Mouse (Mus musculus) midbrain, embryonic 12.5 days (tissue): ENCODE measurements around the gene Prss28. TPM values are rescaled to one million over a fixed set of nuclear protein-coding genes. Genes with fewer than 3 reads are reported as not detected.

ENCODE experiments used
- ATAC-seq: fragments of 200-750 bp; cut with Nextera tagmentation; 2 replicates; pipeline ENCODE4 v1.8.0; 2017; ENCODE audit warnings: low read depth, moderate TSS enrichment, moderate library complexity; ENCODE audit not compliant: low FRiP score
- H3K27ac ChIP-seq: fragments of 300-500 bp; sonication (generic); replicated peaks from 2 replicates; pipeline ENCODE4 v1.5.1; 2016; ENCODE audit warnings: mild to moderate bottlenecking
- H3K27me3 ChIP-seq: fragments of 300-500 bp; sonication (generic); 2 replicates; pipeline ENCODE4 v1.6.1; 2016; ENCODE audit warnings: mild to moderate bottlenecking
- H3K36me3 ChIP-seq: fragments of 300-500 bp; sonication (generic); 2 replicates; pipeline ENCODE4 v1.6.1; 2016
- H3K4me1 ChIP-seq: fragments of 300-500 bp; sonication (generic); 2 replicates; pipeline ENCODE4 v1.6.1; 2016
- H3K4me2 ChIP-seq: fragments of 300-500 bp; sonication (generic); replicated peaks from 2 replicates; pipeline ENCODE4 v1.6.1; 2016; ENCODE audit warnings: mild to moderate bottlenecking, moderate library complexity
- H3K4me3 ChIP-seq: fragments of 300-500 bp; sonication (generic); 2 replicates; pipeline ENCODE4 v1.5.1; 2016; ENCODE audit warnings: mild to moderate bottlenecking
- H3K9ac ChIP-seq: fragments of 300-500 bp; sonication (generic); replicated peaks from 2 replicates; pipeline ENCODE4 v1.6.1; 2016; ENCODE audit warnings: mild to moderate bottlenecking, moderate library complexity
- H3K9me3 ChIP-seq: fragments of 300-500 bp; sonication (generic); 2 replicates; pipeline ENCODE4 v1.6.1; 2016; ENCODE audit warnings: mild to moderate bottlenecking
- WGBS: fragments of 180-500 bp; shearing (Covaris S2); methylation state at CpG from one replicate; pipeline ENCODE4 v1.1.7; 2016; 5-methylcytosine and 5-hydroxymethylcytosine counted together
- polyA plus RNA-seq: library from polyadenylated mRNA; unstranded; fragments of >200 nt; fragmentation: Nextera tagmentation; extraction: Ambion mirVana; gene quantifications from 2 replicates; pipeline ENCODE4 v1.2.1, GENCODE M21; 2016

Prss28 gene
- polyA plus RNA-seq, 1 experiment from 2014 or later, result not detected

- no peak overlapping the region for H3K27ac ChIP-seq
- no peaks in the 10 kb centered on the region for H3K9me3 ChIP-seq
- WGBS, result 73% methylated on average over 2 of the region's 2 CpGs
- H3K4me1 ChIP-seq, result no peaks in the 10 kb centered on the region
- no peak overlapping the region for H3K4me3 ChIP-seq
- no peak overlapping the region for H3K4me2 ChIP-seq
- ATAC-seq, result no peak
- peaks cover 3% of the 10 kb centered on the region; the same call in 1 of the 2 replicates for H3K27me3 ChIP-seq
- no peaks in the 10 kb centered on the region for H3K36me3 ChIP-seq
- H3K9ac ChIP-seq, result no peak overlapping the region
These were observed 52.8 kb downstream of the Prss28 start for GRCm38 (mm10) chr17:25361291-25361690.

Other genes with a start within 250 kb of the Prss28 start
- gene Tmem204, start 225.1 kb upstream of the Prss28 start, polyA plus RNA-seq, result 10.1 and 10.4 TPM in 2 replicates
- 45.5 and 46.3 TPM in 2 replicates for gene Telo2, start 192.7 kb upstream of the Prss28 start, polyA plus RNA-seq
- not detected in 2 replicates for gene Ptx4, start 187.9 kb upstream of the Prss28 start, polyA plus RNA-seq
- gene Clcn7, start 175.3 kb upstream of the Prss28 start, polyA plus RNA-seq, result 26.8 and 28.7 TPM in 2 replicates
- not detected in 2 replicates for gene Ccdc154, start 146.2 kb upstream of the Prss28 start, polyA plus RNA-seq
- gene Gm38655, start 133.2 kb upstream of the Prss28 start, polyA plus RNA-seq, result not detected in 2 replicates
- 33.4 and 33.6 TPM in 2 replicates for gene BC003965, start 124.1 kb upstream of the Prss28 start, polyA plus RNA-seq
- 10.0 and 10.9 TPM in 2 replicates for gene Unkl, start 120.2 kb upstream of the Prss28 start, polyA plus RNA-seq
- gene Gnptg, start 68.5 kb upstream of the Prss28 start, polyA plus RNA-seq, result 66.8 and 68.4 TPM in 2 replicates
- gene Tsr3, start 68.5 kb upstream of the Prss28 start, polyA plus RNA-seq, result 67.2 and 67.7 TPM in 2 replicates
- gene Baiap3, start 52.3 kb upstream of the Prss28 start, polyA plus RNA-seq, result 4.2 and 4.6 TPM in 2 replicates
- 818 and 823 TPM in 2 replicates for gene Ube2i, start 34.0 kb upstream of the Prss28 start, polyA plus RNA-seq
- gene Prss34, start 10.3 kb upstream of the Prss28 start, polyA plus RNA-seq, result not detected in 2 replicates
- not detected in 2 replicates for gene Prss29, start 10.0 kb downstream of the Prss28 start, polyA plus RNA-seq
- not detected in 2 replicates for gene Tpsab1, start 36.9 kb downstream of the Prss28 start, polyA plus RNA-seq
- not detected in 2 replicates for gene Tpsb2, start 57.7 kb downstream of the Prss28 start, polyA plus RNA-seq
- gene Tpsg1, start 60.6 kb downstream of the Prss28 start, polyA plus RNA-seq, result 0.22 and 0.92 TPM in 2 replicates
- gene Cacna1h, start 125.1 kb downstream of the Prss28 start, polyA plus RNA-seq, result 9.7 and 10.4 TPM in 2 replicates
- 0.14 and 0.22 TPM in 2 replicates for gene Tekt4, start 146.0 kb downstream of the Prss28 start, polyA plus RNA-seq
- gene Sstr5, start 188.6 kb downstream of the Prss28 start, polyA plus RNA-seq, result 0.11 TPM in 1 of 2 replicates, not detected in the other